Comparison of ENCODE assay signal across 37 mouse cellular contexts in the genomic region with DNA sequence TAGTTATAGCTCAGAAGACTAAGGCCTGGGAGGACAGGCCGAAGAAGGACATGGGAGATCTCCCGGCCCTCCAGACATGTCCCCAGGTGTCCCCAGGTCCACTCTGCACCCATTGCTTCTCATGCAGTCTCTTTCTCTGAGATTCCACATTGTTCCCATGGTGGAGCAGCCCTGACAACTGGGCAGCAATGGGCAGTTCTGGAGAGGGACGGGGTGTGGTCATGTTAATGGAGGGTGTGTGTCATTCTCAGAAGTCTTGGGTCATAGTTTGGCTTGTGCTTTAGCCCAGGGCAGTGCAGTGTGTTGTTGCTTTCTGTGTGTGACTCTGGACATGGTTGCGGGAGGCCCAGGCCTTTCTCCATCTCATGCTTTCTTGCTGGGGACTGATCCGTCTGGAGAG. TPM values are rescaled to one million over a fixed set of nuclear protein-coding genes. Genes with fewer than 3 reads are reported as not detected.
"Had no signal": no experiment of that assay in that cellular context is flagged by ENCODE, and none has a peak within 500 bp of the region (broad histone marks: within the 10 kb centered on the region; RNA-seq: fewer than 3 reads in every experiment).

No protein-coding gene starts in this region.

- H3K27me3 ChIP-seq: heart, embryonic 13.5 days; heart, embryonic 15.5 days; hindbrain, embryonic 13.5 days; hindbrain, embryonic 15.5 days; kidney, embryonic 15.5 days; limb, embryonic 12.5 days; liver, embryonic 13.5 days; liver, embryonic 15.5 days had no signal

- H3K27ac ChIP-seq: heart, adult 2 months; heart, embryonic 13.5 days; heart, embryonic 15.5 days; hindbrain, embryonic 13.5 days; hindbrain, embryonic 15.5 days; hindbrain, postnatal 0 days; kidney, embryonic 15.5 days; kidney, postnatal 0 days; layer of hippocampus, adult 2 months; left cerebral cortex, adult 2 months; limb, embryonic 10.5 days; limb, embryonic 12.5 days; liver, embryonic 13.5 days; liver, embryonic 15.5 days had no signal

- H3K9me3 ChIP-seq: heart, embryonic 13.5 days; heart, embryonic 15.5 days; hindbrain, embryonic 13.5 days; hindbrain, embryonic 15.5 days; kidney, embryonic 15.5 days; limb, embryonic 10.5 days; limb, embryonic 12.5 days; liver, embryonic 13.5 days; liver, embryonic 15.5 days had no signal

- H3K4me3 ChIP-seq: heart, adult 2 months; heart, embryonic 13.5 days; heart, embryonic 15.5 days; hindbrain, embryonic 13.5 days; hindbrain, embryonic 15.5 days; kidney, embryonic 15.5 days; layer of hippocampus, adult 2 months; left cerebral cortex, adult 2 months; limb, embryonic 10.5 days; limb, embryonic 12.5 days; liver, embryonic 13.5 days; liver, embryonic 15.5 days had no signal

- DNase-seq: gastrocnemius, postnatal 14 days; gastrocnemius, postnatal 36 days; heart, adult 2 months; heart, postnatal 14 days; heart, postnatal 4 days; kidney, adult 11 months; kidney, adult 2 months; kidney, adult 9 months; kidney, postnatal 14 days; kidney, postnatal 36 days; liver; liver, embryonic 13.5 days had no signal

RNA-seq across cellular contexts. Expression of a gene that starts 3.7 kb away (rescaled TPM):
- total RNA-seq: gastrocnemius, adult 8-10 months; gastrocnemius, postnatal 14 days; gastrocnemius, postnatal 36 days; granulocyte monocyte progenitor cell, adult 5-6 weeks; heart, adult 2 months; heart, postnatal 14 days; heart, postnatal 4 days; hindbrain, postnatal 0 days; layer of hippocampus, adult 2 months; layer of hippocampus, postnatal 10 days; layer of hippocampus, postnatal 25 days; left cerebral cortex, adult 2 months; left cerebral cortex, postnatal 14 days; left cerebral cortex, postnatal 36 days had no signal
- polyA plus RNA-seq: heart, adult 2 months; heart, embryonic 11.5 days; heart, embryonic 13.5 days; heart, embryonic 15.5 days; heart, postnatal 0 days; hindbrain, embryonic 11.5 days; hindbrain, embryonic 13.5 days; hindbrain, embryonic 15.5 days; hindbrain, postnatal 0 days; intestine, embryonic 14.5 days; intestine, embryonic 16.5 days; kidney, embryonic 15.5 days; kidney, postnatal 0 days; large intestine, adult 2 months; limb, embryonic 10.5 days; limb, embryonic 12.5 days; liver, embryonic 11.5 days; liver, embryonic 13.5 days; liver, embryonic 15.5 days had no signal

RNA-seq across cellular contexts. Expression of a gene that starts 46.6 kb away (rescaled TPM):
- total RNA-seq: gastrocnemius, adult 8-10 months; gastrocnemius, postnatal 14 days; gastrocnemius, postnatal 36 days; granulocyte monocyte progenitor cell, adult 5-6 weeks; heart, adult 2 months; heart, postnatal 14 days; heart, postnatal 4 days; hindbrain, postnatal 0 days; layer of hippocampus, adult 2 months; layer of hippocampus, postnatal 10 days; layer of hippocampus, postnatal 25 days; left cerebral cortex, adult 2 months; left cerebral cortex, postnatal 14 days; left cerebral cortex, postnatal 36 days had no signal
- polyA plus RNA-seq: heart, adult 2 months; heart, embryonic 11.5 days; heart, embryonic 13.5 days; heart, embryonic 15.5 days; heart, postnatal 0 days; hindbrain, embryonic 11.5 days; hindbrain, embryonic 13.5 days; hindbrain, embryonic 15.5 days; hindbrain, postnatal 0 days; intestine, embryonic 14.5 days; intestine, embryonic 16.5 days; kidney, embryonic 15.5 days; kidney, postnatal 0 days; large intestine, adult 2 months; limb, embryonic 10.5 days; limb, embryonic 12.5 days; liver, embryonic 11.5 days; liver, embryonic 13.5 days; liver, embryonic 15.5 days had no signal
